Mouse (Mus musculus): ENCODE data around the gene Hoxa7.

Gene Hoxa7

GRCm38 (mm10) chr6:52259081-52259790 is 37.6 kb upstream of the Hoxa7 start:
- in situ Hi-C loops (cut with MboI; ENCODE audit: unreplicated experiment in 2 of 2), result loop anchor here in 1 of 2 experiments (5.0 to 25.0 kb wide), 4 partner anchors 588 to 1953 kb away; no protein-coding TSS in a partner anchor

- in situ Hi-C loops (cut with MboI; ENCODE audit: unreplicated experiment in 2 of 2), result loop anchor here in 1 of 2 experiments (5.0 to 25.0 kb wide), 4 partner anchors 590 to 1955 kb away; no protein-coding TSS in a partner anchor
These were observed 35.3 kb upstream of the Hoxa7 start for GRCm38 (mm10) chr6:52256956-52257355.

DNA sequence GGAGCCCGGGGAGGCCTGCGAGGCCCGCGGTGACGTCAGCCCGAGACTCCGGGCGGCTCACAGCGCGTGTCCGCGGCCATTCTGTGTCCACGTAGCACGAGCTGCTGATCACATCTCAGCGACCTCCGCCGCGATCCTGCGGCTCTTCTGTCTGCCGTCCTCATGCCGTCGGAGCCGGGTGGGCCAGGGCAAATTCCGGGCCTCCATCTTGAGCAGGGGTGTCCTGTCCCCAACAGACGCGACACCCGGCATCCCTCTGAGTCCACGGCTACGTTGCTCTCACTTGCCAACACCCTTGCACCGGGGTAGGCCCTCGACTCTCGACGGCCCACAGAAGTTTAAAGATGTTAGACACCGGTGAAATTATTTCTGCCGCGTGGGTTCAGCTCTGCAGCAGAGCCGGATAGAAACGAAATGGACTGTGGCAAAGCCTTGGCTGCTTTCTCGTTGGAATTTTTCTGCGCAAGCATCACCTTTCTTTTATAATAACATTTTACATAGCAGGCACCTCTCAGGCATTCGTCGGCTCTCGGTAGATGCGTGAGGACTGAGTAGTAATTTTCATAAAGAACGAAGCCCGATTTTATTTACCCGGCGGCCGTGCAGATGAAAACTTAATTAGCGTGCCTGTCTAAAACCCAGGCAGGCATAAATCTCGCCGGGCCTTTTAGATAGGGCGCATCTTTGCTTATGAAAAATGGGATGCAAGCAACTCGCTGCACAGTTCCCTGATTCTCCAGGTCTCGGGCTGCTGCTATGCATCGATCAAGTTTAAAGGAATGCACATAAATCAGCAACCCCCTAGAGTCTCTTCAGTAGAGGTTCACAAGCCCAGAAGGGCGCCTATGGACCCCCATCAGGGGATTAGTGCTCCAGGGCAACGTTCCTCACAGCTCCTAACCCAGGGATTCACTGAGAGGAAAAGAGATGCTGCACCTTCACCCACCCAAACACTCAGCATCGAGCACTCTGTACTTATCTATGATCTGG is 32.2 kb upstream of the Hoxa7 start:
- in situ Hi-C loops (cut with MboI; ENCODE audit: unreplicated experiment in 2 of 2), result loop anchor here (5.0 to 25.0 kb wide), 3 partner anchors 593 to 1958 kb away; no protein-coding TSS in a partner anchor

DNA sequence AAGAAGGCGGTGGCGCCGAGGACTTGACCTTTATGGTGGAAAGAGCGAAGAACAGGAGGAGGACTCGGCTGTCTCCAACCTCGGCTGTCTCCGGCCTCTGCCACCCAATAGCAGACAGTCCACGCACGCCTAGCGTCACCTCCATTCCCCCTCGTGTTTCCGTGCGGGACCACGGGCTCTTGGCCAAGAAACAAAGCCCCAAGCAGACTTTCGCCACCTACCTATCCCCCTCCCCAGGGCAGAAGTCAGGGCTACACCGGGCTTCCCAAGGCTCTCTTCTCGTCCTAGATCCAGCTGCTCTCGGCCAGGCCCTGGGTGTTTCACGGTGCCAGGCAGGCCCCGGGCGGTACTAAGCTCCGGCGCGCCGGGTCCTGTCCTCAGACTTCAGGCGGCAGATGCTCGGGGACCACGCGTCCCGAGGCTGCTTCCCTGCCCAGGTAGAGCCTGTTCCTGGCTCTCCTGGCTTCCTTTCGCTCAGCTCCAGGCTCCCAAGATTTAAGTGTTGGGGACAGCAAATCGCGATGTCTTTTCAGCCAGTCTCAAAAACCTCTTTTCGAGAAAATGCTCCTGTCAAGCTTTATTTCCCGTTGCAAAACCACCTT is 31.2 kb upstream of the Hoxa7 start:
- in situ Hi-C loops (cut with MboI; ENCODE audit: unreplicated experiment in 2 of 2), result loop anchor here (5.0 to 25.0 kb wide), 3 partner anchors 594 to 1959 kb away; no protein-coding TSS in a partner anchor

GRCm38 (mm10) chr6:52252016-52252774 is 30.5 kb upstream of the Hoxa7 start:
- in situ Hi-C loops (cut with MboI; ENCODE audit: unreplicated experiment in 2 of 2), result loop anchor here (5.0 to 25.0 kb wide), 3 partner anchors 595 to 1960 kb away; no protein-coding TSS in a partner anchor

DNA sequence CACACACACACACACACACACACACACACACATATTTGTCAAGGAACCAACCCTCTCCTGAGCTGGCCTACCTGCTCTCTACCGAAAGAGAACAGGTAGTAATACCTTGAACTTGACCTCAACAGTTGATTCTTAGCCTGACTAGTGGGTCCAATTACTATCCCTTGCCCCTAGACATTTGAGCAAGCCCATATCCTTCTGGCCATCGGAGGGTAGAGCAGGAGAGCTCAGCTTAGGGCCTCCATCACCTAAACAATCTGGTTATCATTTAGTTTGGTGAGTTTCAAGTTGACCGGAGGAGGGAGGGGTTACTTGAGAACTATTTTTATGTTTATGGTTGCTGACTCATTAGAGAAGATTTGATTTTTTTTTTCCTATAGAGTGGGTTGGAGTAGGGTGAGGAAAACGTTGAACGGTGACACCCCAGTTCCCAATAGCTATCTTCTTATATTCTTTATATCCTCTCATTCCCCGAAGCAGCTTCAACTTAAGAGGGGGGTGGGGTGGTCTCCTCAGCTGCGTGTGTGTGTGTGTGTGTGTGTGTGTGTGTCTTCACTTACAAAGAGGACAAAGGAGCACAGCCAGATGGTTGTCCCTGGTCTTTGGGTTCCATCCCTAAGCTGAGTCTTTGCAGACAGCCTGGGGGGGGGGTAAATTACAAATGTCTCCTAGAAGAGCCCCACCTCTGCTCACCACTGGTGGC is 29.7 kb upstream of the Hoxa7 start:
- in situ Hi-C loops (cut with MboI; ENCODE audit: unreplicated experiment in 2 of 2), result loop anchor here (5.0 to 25.0 kb wide), 3 partner anchors 596 to 1961 kb away; no protein-coding TSS in a partner anchor

GRCm38 (mm10) chr6:52249826-52250225 is 28.2 kb upstream of the Hoxa7 start:
- in situ Hi-C loops (cut with MboI; ENCODE audit: unreplicated experiment in 2 of 2), result loop anchor here (5.0 to 25.0 kb wide), 4 partner anchors 597 to 1962 kb away; partner anchors contain the start of gene Npvf (in 1 of the 2)

DNA sequence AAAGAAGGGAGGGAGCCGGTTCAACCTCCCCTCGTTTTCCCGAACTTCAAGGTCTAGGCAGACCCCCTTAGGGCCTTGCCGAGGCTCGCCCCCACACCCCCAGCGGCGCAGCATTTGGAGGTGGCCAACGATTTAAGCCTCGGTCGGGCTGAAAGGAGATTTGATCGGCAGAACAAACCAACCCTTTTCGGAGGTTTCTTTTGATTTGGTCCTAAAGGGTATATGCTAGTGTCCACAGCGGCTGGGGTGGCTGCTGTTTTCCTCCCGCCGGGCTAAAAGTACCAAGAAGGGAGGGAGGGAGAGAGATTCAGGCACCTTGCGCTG is 27.7 kb upstream of the Hoxa7 start:
- in situ Hi-C loops (cut with MboI; ENCODE audit: unreplicated experiment in 2 of 2), result loop anchor here in 1 of 2 experiments (25.0 kb wide), 1 partner anchor 1587 kb away; the partner anchor contains the start of gene Npvf

DNA sequence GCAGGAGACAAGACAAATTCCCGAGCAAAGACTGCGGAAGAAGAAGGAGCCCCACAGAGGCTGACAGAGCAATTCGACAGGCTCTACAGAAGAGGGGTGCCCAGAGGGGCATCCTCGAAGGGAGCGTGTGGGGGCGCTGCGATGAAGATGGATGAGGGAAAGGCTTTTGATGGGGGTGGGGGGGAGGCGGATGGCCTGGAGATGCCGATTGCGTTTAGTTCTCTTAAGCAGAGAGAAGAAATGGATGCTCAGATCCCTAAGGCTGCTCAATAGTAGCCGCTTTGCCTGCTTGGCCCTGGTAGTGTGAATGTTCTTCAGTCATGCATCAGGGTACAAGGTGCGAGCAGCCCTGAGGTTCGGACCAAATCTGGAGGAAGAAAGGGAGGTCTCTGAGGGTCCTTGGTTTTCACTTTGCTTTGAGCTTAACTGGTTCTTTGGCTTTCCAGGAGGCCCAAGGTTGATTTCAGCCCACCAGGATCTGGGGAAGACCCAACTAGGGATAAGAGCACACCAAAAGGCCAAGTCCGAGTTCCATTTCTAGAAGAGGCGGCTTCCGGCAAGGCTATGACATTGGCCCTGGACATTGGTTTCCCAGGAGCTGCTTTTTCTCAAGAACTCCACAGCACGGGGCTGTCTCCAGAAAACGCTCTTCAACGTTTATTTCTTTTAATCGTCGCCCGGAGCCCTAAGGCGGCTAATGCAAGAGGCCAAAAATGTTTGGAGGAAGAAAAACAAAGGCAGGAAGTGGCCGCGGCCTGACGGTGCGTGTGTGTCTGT is 27.2 kb upstream of the Hoxa7 start:
- in situ Hi-C loops (cut with MboI; ENCODE audit: unreplicated experiment in 2 of 2), result loop anchor here in 1 of 2 experiments (25.0 kb wide), 1 partner anchor 1587 kb away; the partner anchor contains the start of gene Npvf

- in situ Hi-C loops (cut with MboI; ENCODE audit: unreplicated experiment in 2 of 2), result loop anchor here in 1 of 2 experiments (25.0 kb wide), 1 partner anchor 1586 kb away; the partner anchor contains the start of gene Npvf
These were observed 26.3 kb upstream of the Hoxa7 start for GRCm38 (mm10) chr6:52247766-52248637.

GRCm38 (mm10) chr6:52246916-52247315 is 25.3 kb upstream of the Hoxa7 start:
- in situ Hi-C loops (cut with MboI; ENCODE audit: unreplicated experiment in 2 of 2), result loop anchor here in 1 of 2 experiments (25.0 kb wide), 1 partner anchor 1585 kb away; the partner anchor contains the start of gene Npvf

DNA sequence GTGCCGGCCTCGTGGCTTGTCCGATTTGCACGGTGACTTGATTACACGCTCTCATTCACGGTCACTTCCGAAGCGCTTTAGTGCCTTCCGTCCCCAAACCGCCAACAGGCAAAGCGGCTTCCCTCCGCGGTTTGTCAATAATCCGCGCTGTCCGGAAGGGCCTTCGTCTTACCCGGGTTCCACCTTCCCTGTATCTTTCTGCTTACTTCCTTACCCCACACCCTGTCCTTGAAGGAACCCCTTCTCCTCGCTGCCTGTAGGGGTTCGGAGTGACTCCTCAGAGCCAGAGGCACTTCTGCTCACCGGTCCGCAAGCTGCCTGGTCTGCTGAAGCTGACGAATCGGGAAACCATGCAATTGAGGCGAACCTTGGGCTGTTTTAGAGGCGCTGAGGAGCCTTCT is 24.7 kb upstream of the Hoxa7 start:
- in situ Hi-C loops (cut with MboI; ENCODE audit: unreplicated experiment in 2 of 2), result loop anchor here in 1 of 2 experiments (25.0 kb wide), 1 partner anchor 1584 kb away; the partner anchor contains the start of gene Npvf

GRCm38 (mm10) chr6:52245757-52246142 is 24.1 kb upstream of the Hoxa7 start, which contains the start of gene Hoxa11:
Hoxa11 (minus strand) TSS chr6:52245810.
- in situ Hi-C loops (cut with MboI; ENCODE audit: unreplicated experiment in 2 of 2), result loop anchor here in 1 of 2 experiments (25.0 kb wide), 1 partner anchor 1583 kb away; the partner anchor contains the start of gene Npvf

- in situ Hi-C loops (cut with MboI; ENCODE audit: unreplicated experiment in 2 of 2), result loop anchor here in 1 of 2 experiments (25.0 kb wide), 1 partner anchor 1583 kb away; the partner anchor contains the start of gene Npvf
These were observed 23.5 kb upstream of the Hoxa7 start for GRCm38 (mm10) chr6:52245040-52245756.

DNA sequence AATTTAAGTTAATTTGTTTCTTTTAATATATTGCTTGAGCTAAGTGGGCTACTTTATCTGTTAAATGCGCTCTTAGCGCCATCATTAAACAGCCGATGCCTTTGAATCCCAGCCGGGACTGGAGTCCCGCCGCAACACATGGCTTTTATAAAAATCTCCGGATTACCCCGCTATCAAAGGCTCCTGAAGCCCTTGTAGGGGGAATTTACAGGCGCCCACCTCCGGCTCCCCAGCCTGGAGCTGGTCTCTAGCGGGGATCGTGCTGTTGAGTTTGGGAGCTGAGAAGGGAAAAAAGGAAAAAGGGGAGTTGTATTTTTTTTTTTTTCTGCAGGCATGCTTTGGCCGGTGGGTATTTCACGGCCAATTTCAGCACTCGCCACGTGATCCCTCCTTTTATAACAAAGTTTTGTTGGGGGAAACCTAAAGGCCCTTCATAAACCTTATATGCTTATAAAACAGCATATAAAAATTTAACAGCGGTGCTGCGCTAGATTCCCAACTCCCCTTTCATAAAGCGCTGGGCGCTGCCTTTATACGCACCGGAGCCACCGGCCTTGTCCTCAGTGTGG is 22.9 kb upstream of the Hoxa7 start:
- in situ Hi-C loops (cut with MboI; ENCODE audit: unreplicated experiment in 2 of 2), result loop anchor here in 1 of 2 experiments (25.0 kb wide), 1 partner anchor 1582 kb away; the partner anchor contains the start of gene Npvf
